Mouse (Mus musculus) forebrain, postnatal 0 days (tissue): ENCODE data around the gene Bnip2. TPM values are rescaled to one million over a fixed set of nuclear protein-coding genes. Genes with fewer than 3 reads are reported as not detected.

Source experiments
- ATAC-seq: fragments of 200-750 bp; cut with Nextera tagmentation; 2 replicates; pipeline ENCODE4 v1.8.0; 2017; ENCODE audit warnings: mild to moderate bottlenecking, moderate library complexity
- DNase-seq: peaks from one replicate; pipeline ENCODE4 v3.0.0-alpha.2; 2015
- H3K27ac ChIP-seq: fragments of 300-500 bp; sonication (generic); 2 replicates; pipeline ENCODE4 v1.5.1; 2014; ENCODE audit warnings: low read depth, mild to moderate bottlenecking, antibody characterized with exemption, low read length, moderate library complexity, mixed read lengths
- H3K27me3 ChIP-seq: fragments of 300-500 bp; sonication (generic); 2 replicates; pipeline ENCODE4 v1.6.1; 2014; ENCODE audit warnings: mild to moderate bottlenecking, low read length, mixed read lengths; ENCODE audit not compliant: insufficient read depth
- H3K36me3 ChIP-seq: fragments of 300-500 bp; sonication (generic); 2 replicates; pipeline ENCODE4 v1.6.1; 2014; ENCODE audit warnings: mild to moderate bottlenecking, moderate library complexity; ENCODE audit not compliant: insufficient read depth
- H3K4me1 ChIP-seq: fragments of 300-500 bp; sonication (generic); 2 replicates; pipeline ENCODE4 v1.6.1; 2014; ENCODE audit warnings: antibody characterized with exemption; ENCODE audit not compliant: insufficient read depth
- H3K4me2 ChIP-seq: fragments of 300-500 bp; sonication (generic); 2 replicates; pipeline ENCODE4 v1.6.1; 2014; ENCODE audit warnings: low read depth, mild to moderate bottlenecking, moderate library complexity
- H3K4me3 ChIP-seq: fragments of 300-500 bp; sonication (generic); 2 replicates; pipeline ENCODE4 v1.5.1; 2014; ENCODE audit warnings: low read depth, low read length, mixed read lengths
- H3K9ac ChIP-seq: fragments of 300-500 bp; sonication (generic); 2 replicates; pipeline ENCODE4 v1.6.1; 2014; ENCODE audit warnings: mild to moderate bottlenecking
- H3K9me3 ChIP-seq: fragments of 300-500 bp; sonication (generic); 2 replicates; pipeline ENCODE4 v1.6.1; 2016; ENCODE audit warnings: low read length
- CTCF ChIP-seq: sonication (generic); IDR thresholded peaks from 2 replicates; pipeline ENCODE4 v1.5.1; 2016; ENCODE audit warnings: antibody characterized with exemption, control low read depth, low read depth
- WGBS: fragments of 180-500 bp; shearing (Covaris S2); extraction: QIAGEN DNeasy Blood & Tissue Kit; methylation state at CpG from one replicate; pipeline ENCODE4 v1.1.7; 2014; 5-methylcytosine and 5-hydroxymethylcytosine counted together
- polyA plus RNA-seq: library from polyadenylated mRNA; unstranded; fragments of >200 nt; fragmentation: Nextera tagmentation; extraction: Ambion mirVana; gene quantifications from 2 replicates; pipeline ENCODE4 v1.2.1, GENCODE M21; 2015
- total RNA-seq: library from RNA; depleted of rRNA; stranded (reverse); fragments of >200 nt; gene quantifications from 2 replicates; pipeline ENCODE4 v1.2.3, GENCODE M21; 2014; rRNA removed

The Bnip2 gene
- total RNA-seq (69.4 and 75.0 TPM in 2 replicates), polyA plus RNA-seq (48.5 and 53.2 TPM in 2 replicates)

DNA sequence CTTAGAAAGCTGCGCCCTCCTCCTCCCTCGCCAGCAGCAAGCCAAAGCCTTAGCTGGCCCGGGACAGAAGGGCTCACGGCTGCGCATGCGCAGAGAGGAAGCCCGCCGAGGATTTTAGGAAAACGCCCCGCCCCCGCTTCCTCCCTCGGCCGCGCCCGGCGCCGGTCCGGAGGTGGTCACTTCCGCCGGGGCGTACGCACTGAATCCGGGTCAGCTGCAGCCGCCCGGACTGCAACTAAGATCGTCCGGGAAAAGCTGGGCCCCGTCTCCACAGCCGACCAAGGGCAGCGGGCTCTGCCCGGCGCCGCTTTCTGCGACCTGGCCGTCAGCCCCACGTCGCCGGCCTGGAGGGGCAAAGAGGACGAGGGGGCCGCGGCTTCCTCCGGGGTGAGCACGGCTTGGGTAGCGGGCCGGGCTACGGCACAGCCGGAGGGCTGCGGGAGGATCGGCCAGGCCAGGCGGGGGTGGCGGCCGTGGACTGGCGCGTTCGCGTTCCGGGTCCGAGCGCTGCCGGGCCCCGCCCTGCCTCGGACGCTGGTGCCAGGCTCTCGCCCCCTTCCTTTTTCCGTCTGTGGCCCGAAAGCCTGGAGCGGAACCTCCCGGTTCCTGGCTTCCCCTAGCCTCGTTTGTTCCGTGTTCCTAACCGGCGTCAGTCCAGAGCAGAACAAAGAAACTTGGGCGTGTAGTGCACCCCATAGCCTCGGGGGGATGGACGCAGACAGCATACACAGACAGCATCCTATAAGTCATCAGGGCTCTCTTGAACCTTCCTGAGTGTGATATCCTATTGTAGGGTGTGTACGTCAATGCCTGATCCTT is at the start of gene Bnip2:
Gene Bnip2, plus strand, starts transcription at position 164 of the 819 bp plus-strand sequence.
- Histone ChIP-seq H3K9ac (peak within 1 kb of the TSS; percentile 98), H3K4me1 (peaks cover 8% of the 10 kb centered on the region; the same call in 1 of the 2 replicates), H3K36me3 (peaks cover 5% of the 10 kb centered on the region), H3K27me3 (no peaks in the 10 kb centered on the region), H3K27ac (peak within 1 kb of the TSS; percentile 90), H3K4me3 (peak within 1 kb of the TSS; percentile 99), H3K9me3 (no peaks in the 10 kb centered on the region), H3K4me2 (peak within 1 kb of the TSS; percentile 65)
- WGBS = under 1% methylated on average over 74 of the region's 76 CpGs
- ATAC-seq (peak; percentile 87), DNase-seq (peak; percentile 94)
- TF ChIP-seq CTCF = peak; percentile 20

DNA sequence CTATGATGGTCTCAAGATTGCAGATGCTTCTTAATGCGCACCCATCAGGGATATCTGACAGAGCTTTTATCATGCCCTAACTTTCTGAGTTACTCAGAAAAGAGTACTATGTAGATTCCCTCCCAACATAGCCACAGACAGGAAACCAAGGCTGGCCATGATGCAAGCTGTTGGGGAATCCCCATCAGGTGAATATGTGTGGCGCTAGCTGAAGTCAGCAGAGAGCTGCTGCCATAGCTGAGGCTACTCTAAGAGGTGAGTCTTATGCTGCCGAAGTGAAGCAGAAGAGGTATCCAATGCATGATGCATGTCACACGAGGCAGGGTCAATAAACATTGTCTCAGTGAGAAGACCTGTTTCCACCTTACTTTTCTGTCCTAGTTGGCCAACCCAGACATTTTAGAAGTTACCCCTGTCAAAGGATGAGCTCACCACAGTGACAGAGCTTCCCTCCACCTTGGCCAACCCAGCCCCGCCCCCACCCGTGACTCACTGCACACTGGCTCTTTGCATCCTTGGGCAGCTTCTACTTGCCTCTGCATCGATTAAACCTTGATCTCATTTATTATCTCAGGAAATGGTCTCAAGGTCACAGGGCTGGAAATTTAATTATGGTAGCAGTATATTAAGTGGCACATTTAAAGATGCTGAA is 48.3 kb upstream of the Bnip2 start:
- Histone ChIP-seq H3K27ac (no peak overlapping the region), H3K36me3 (no peaks in the 10 kb centered on the region), H3K4me3 (no peak overlapping the region), H3K9ac (no peak overlapping the region), H3K27me3 (no peaks in the 10 kb centered on the region), H3K4me2 (no peak overlapping the region), H3K4me1 (no peaks in the 10 kb centered on the region), H3K9me3 (no peaks in the 10 kb centered on the region)
- TF ChIP-seq CTCF = no peak
- WGBS = 84% methylated on average over 7 of the region's 7 CpGs
- ATAC-seq (no peak), DNase-seq (no peak)

DNA sequence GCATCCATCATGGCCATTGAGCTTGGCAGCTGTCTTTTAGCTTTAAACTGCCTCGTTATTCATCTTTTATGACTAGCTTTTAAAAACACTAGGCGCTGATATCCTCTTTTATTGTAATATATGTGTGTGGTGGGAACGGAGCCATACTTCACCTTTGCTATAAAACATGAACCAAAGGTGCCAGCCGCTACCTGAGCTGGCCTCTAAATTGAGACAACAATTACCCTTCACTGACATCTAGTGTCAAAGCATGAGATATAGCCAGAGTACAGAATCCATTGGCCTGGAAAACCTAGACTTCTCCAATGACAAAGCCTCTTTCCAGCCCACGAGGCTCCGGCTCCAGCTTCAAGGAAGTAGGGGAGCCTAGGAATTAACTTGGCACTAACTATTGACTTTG is 47.7 kb upstream of the Bnip2 start:
- no peak overlapping the region for H3K4me3 ChIP-seq
- no peak overlapping the region for H3K9ac ChIP-seq
- no peak for ATAC-seq
- no peaks in the 10 kb centered on the region for H3K4me1 ChIP-seq
- TF ChIP-seq CTCF = peak; percentile 16; the same call in 1 of the 2 replicates
- no peak overlapping the region for H3K4me2 ChIP-seq
- 67% methylated on average over 6 of the region's 6 CpGs for WGBS
- no peaks in the 10 kb centered on the region for H3K9me3 ChIP-seq
- DNase-seq = no peak
- no peaks in the 10 kb centered on the region for H3K27me3 ChIP-seq
- H3K27ac ChIP-seq = no peak overlapping the region
- no peaks in the 10 kb centered on the region for H3K36me3 ChIP-seq

DNA sequence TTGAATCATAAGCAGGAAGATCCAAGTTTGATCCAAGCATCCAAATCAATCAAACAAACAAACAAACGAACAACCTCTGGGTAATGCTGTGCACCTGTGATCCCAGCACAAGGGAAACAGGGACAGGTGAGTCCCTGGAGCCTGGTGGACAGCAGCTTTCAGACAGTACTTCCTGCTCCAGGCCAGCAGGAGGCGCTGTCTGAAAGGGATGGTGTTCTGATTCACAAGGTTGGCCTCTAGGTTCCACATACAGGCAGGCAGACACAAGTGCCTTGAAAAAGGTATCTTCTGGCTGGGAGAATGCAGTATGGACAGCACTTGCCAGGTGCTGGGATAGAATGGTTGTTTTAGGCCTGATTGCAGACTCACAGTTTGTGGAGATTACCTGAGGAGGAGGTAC is 40.3 kb upstream of the Bnip2 start:
- no peaks in the 10 kb centered on the region for H3K4me1 ChIP-seq
- ATAC-seq (no peak), DNase-seq (no peak)
- TF ChIP-seq CTCF = peak; percentile 66
- H3K9ac ChIP-seq = no peak overlapping the region
- H3K4me3 ChIP-seq = no peak overlapping the region
- H3K9me3 ChIP-seq = no peaks in the 10 kb centered on the region
- H3K27me3 ChIP-seq = no peaks in the 10 kb centered on the region
- H3K27ac ChIP-seq = no peak overlapping the region
- 12% methylated on average over 2 of the region's 2 CpGs for WGBS
- H3K36me3 ChIP-seq = no peaks in the 10 kb centered on the region
- H3K4me2 ChIP-seq = no peak overlapping the region

DNA sequence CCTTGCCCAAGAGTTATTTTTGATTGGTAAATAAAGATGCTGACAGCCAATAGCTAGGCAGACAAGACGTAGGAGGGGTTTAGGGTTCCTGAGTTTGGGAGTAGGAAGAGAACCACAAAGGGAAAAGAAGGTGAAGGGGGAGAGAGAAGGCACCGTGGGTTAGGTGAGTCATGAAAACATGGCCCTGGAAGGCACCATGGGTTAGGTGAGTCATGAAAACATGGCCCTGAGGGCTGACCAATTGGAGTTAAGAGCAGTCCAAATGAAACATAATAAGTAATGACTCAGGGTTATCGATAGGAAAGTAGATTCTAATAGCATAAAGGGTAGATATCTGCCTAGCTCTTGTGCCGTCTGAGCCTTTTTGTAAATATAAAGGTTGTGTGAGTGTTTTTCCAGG is 39.6 kb upstream of the Bnip2 start:
- no peak overlapping the region for H3K9ac ChIP-seq
- H3K27ac ChIP-seq = no peak overlapping the region
- ATAC-seq (no peak), DNase-seq (no peak)
- H3K4me1 ChIP-seq = no peaks in the 10 kb centered on the region
- no peak overlapping the region for H3K4me2 ChIP-seq
- TF ChIP-seq CTCF = no peak
- 87% methylated on average over 4 of the region's 4 CpGs for WGBS
- H3K9me3 ChIP-seq = no peaks in the 10 kb centered on the region
- H3K4me3 ChIP-seq = no peak overlapping the region
- H3K36me3 ChIP-seq = no peaks in the 10 kb centered on the region
- H3K27me3 ChIP-seq = no peaks in the 10 kb centered on the region

DNA sequence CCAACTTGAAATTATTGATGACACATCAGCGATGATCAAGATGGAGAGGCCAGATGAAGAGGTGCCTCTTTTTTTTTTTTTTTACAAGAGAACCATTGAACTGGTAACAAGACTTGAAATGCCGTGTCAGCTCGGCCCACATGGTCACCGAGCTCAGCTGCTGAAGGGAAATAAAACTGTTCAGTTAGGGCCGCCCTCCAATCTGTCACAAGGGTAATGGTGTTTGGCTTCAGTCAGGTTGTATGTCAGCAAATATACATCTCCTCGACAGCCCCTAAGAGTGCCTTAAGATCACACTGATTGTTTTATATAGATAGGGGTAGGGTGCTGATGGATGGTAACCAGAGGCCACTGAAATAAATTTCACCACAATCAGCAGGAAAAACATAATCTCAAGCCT is 28.3 kb upstream of the Bnip2 start:
- Histone ChIP-seq H3K4me3 (no peak overlapping the region), H3K4me2 (no peak overlapping the region), H3K36me3 (no peaks in the 10 kb centered on the region), H3K27ac (no peak overlapping the region), H3K27me3 (no peaks in the 10 kb centered on the region), H3K4me1 (no peaks in the 10 kb centered on the region), H3K9me3 (no peaks in the 10 kb centered on the region), H3K9ac (no peak overlapping the region)
- no peak for DNase-seq
- no peak for TF ChIP-seq CTCF
- WGBS = 83% methylated on average over 6 of the region's 6 CpGs
- no peak for ATAC-seq

DNA sequence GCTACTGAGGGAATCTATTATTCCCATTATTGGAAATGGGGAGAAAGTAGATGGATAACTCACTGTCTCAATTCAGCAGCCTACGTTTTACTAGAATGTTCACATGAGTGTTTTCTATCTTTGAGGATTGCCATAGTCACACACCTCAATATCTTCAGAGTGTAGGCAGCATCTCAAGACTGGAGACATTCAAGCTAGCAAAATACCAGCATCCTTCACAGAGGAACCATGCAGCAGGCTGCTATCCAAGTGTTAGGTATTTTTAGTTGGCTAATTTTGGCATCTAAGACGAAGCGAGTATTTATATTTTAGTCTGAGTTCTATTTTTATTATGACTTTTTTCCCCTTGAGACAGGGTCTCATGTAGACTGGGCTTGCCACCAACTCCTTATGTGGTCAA is 24.9 kb upstream of the Bnip2 start:
- H3K4me2 ChIP-seq = no peak overlapping the region
- no peak for TF ChIP-seq CTCF
- DNase-seq (peak; percentile 36), ATAC-seq (no peak)
- H3K27me3 ChIP-seq = no peaks in the 10 kb centered on the region
- WGBS = 74% methylated on average over 3 of the region's 3 CpGs
- no peaks in the 10 kb centered on the region for H3K9me3 ChIP-seq
- no peaks in the 10 kb centered on the region for H3K4me1 ChIP-seq
- no peak overlapping the region for H3K27ac ChIP-seq
- no peak overlapping the region for H3K4me3 ChIP-seq
- no peak overlapping the region for H3K9ac ChIP-seq
- H3K36me3 ChIP-seq = no peaks in the 10 kb centered on the region
